Mouse (Mus musculus) intestine, postnatal 0 days (tissue): ENCODE measurements around the gene Cnpy1. TPM values are rescaled to one million over a fixed set of nuclear protein-coding genes. Genes with fewer than 3 reads are reported as not detected.

ENCODE experiments used
- ATAC-seq: fragments of 200-750 bp; cut with Nextera tagmentation; 2 replicates; pipeline ENCODE4 v1.8.0; 2017; ENCODE audit warnings: mild to moderate bottlenecking, moderate TSS enrichment, moderate library complexity
- H3K27ac ChIP-seq: fragments of 300-500 bp; sonication (generic); 2 replicates; pipeline ENCODE4 v1.5.1; 2014; ENCODE audit warnings: mild to moderate bottlenecking, low read depth, low read length, moderate library complexity
- H3K27me3 ChIP-seq: fragments of 300-500 bp; sonication (generic); replicated peaks from 2 replicates; pipeline ENCODE4 v1.6.1; 2014; ENCODE audit warnings: low read length, mixed read lengths; ENCODE audit not compliant: control insufficient read depth, insufficient read depth
- H3K36me3 ChIP-seq: fragments of 300-500 bp; sonication (generic); 2 replicates; pipeline ENCODE4 v1.6.1; 2014; ENCODE audit warnings: mild to moderate bottlenecking, moderate library complexity; ENCODE audit not compliant: control insufficient read depth, insufficient read depth
- H3K4me1 ChIP-seq: fragments of 300-500 bp; sonication (generic); replicated peaks from 2 replicates; pipeline ENCODE4 v1.6.1; 2014; ENCODE audit warnings: antibody characterized with exemption, low read length, mixed read lengths; ENCODE audit not compliant: control insufficient read depth, insufficient read depth
- H3K4me2 ChIP-seq: fragments of 300-500 bp; sonication (generic); replicated peaks from 2 replicates; pipeline ENCODE4 v1.6.1; 2014; ENCODE audit warnings: low read depth, mild to moderate bottlenecking, moderate library complexity
- H3K4me3 ChIP-seq: fragments of 300-500 bp; sonication (generic); 2 replicates; pipeline ENCODE4 v1.5.1; 2014; ENCODE audit warnings: low read depth, low read length
- H3K9ac ChIP-seq: fragments of 300-500 bp; sonication (generic); 2 replicates; pipeline ENCODE4 v1.6.1; 2014; ENCODE audit warnings: mild to moderate bottlenecking, low read depth, low read length
- H3K9me3 ChIP-seq: fragments of 300-500 bp; sonication (generic); 2 replicates; pipeline ENCODE4 v1.6.1; 2016; ENCODE audit warnings: mixed run types; ENCODE audit not compliant: control insufficient read depth
- CTCF ChIP-seq: sonication (generic); IDR thresholded peaks from 2 replicates; pipeline ENCODE4 v1.5.1; 2016; ENCODE audit warnings: low read depth, mild to moderate bottlenecking, control low read depth, antibody characterized with exemption, moderate library complexity
- WGBS: fragments of 180-500 bp; shearing (Covaris S2); extraction: QIAGEN DNeasy Blood & Tissue Kit; methylation state at CpG from one replicate; pipeline ENCODE4 v1.1.7; 2014; 5-methylcytosine and 5-hydroxymethylcytosine counted together
- polyA plus RNA-seq: library from polyadenylated mRNA; unstranded; fragments of >200 nt; fragmentation: Nextera tagmentation; extraction: Ambion mirVana; gene quantifications from 2 replicates; pipeline ENCODE4 v1.2.1, GENCODE M21; 2015

Cnpy1 gene
- polyA plus RNA-seq, 1 experiment from 2014 or later = 1.2 TPM

- no peaks in the 10 kb centered on the region for H3K9me3 ChIP-seq
- H3K4me3 ChIP-seq = peak overlapping the region; percentile 43; the same call in 1 of the 2 replicates
- no peak for ATAC-seq
- no peak for TF ChIP-seq CTCF
- H3K36me3 ChIP-seq = no peaks in the 10 kb centered on the region
- H3K4me2 ChIP-seq = peak overlapping the region; percentile 73
- no peak overlapping the region for H3K27ac ChIP-seq
- 2% methylated on average over 29 of the region's 29 CpGs for WGBS
- peaks cover 72% of the 10 kb centered on the region for H3K27me3 ChIP-seq
- no peaks in the 10 kb centered on the region for H3K4me1 ChIP-seq
- no peak overlapping the region for H3K9ac ChIP-seq
Measured at GRCm38 (mm10) chr5:28210591-28211550, 34.7 kb downstream of the Cnpy1 start.

- Histone ChIP-seq H3K27ac (no peak overlapping the region), H3K9ac (no peak overlapping the region), H3K4me1 (no peaks in the 10 kb centered on the region), H3K27me3 (peaks cover 79% of the 10 kb centered on the region), H3K9me3 (no peaks in the 10 kb centered on the region), H3K4me2 (peak overlapping the region; percentile 73), H3K36me3 (no peaks in the 10 kb centered on the region), H3K4me3 (peak overlapping the region; percentile 43)
- WGBS = under 1% methylated on average over 80 of the region's 80 CpGs
- TF ChIP-seq CTCF = no peak
- peak; percentile 82 for ATAC-seq
Measured at GRCm38 (mm10) chr5:28209549-28210431, 35.8 kb downstream of the Cnpy1 start.

- no peaks in the 10 kb centered on the region for H3K36me3 ChIP-seq
- peak overlapping the region; percentile 43; the same call in 1 of the 2 replicates for H3K4me3 ChIP-seq
- peak overlapping the region; percentile 73 for H3K4me2 ChIP-seq
- no peaks in the 10 kb centered on the region for H3K4me1 ChIP-seq
- no peak overlapping the region for H3K9ac ChIP-seq
- TF ChIP-seq CTCF = no peak
- ATAC-seq = no peak
- H3K27me3 ChIP-seq = peaks cover 72% of the 10 kb centered on the region
- H3K9me3 ChIP-seq = no peaks in the 10 kb centered on the region
- WGBS = 12% methylated on average over 20 of the region's 20 CpGs
- no peak overlapping the region for H3K27ac ChIP-seq
Measured at GRCm38 (mm10) chr5:28208726-28209520, 36.7 kb downstream of the Cnpy1 start.

DNA sequence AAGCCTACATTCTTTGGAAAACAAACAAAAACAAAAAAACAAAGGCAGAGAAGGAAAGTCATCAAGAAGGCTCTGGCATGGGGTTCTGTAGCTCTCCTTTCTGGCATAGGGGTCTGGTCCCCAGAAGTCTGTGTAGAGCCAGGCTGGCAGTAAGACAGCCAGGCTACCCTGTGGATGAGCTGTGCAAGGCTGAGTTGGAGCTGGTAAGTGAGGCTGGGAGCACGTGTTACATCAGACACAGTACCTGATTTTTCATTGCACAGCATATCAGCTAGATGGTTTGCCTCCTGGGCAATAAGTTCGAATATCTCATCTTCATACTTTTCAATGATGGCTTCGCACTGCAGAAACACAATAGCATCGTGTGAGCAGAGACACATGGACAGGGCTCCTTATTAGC is 38.6 kb downstream of the Cnpy1 start:
- no peak overlapping the region for H3K27ac ChIP-seq
- no peak overlapping the region for H3K9ac ChIP-seq
- TF ChIP-seq CTCF = no peak
- H3K4me2 ChIP-seq = no peak overlapping the region
- 67% methylated on average over 4 of the region's 4 CpGs for WGBS
- H3K4me3 ChIP-seq = no peak overlapping the region
- peaks cover 83% of the 10 kb centered on the region for H3K27me3 ChIP-seq
- no peaks in the 10 kb centered on the region for H3K9me3 ChIP-seq
- H3K4me1 ChIP-seq = no peaks in the 10 kb centered on the region
- ATAC-seq = no peak
- H3K36me3 ChIP-seq = no peaks in the 10 kb centered on the region

DNA sequence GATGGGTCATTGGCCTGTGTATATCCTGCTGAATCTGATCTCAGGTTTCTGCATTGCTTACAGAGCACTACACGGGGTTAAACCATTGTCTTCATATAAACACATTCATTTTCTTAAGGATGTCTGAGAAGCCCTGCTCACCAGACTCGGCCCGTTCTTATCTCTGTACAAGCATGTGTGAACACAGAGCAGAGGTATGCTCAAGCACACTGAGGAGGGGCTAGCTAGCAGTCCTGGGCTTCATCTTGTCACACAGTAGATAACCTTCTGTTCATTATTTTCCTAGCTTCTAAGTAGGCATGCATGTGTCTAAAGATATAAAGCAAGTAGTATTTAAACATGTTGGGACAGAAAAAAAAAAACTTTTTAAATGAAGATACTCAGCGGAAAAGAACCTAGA is 39.2 kb downstream of the Cnpy1 start:
- no peaks in the 10 kb centered on the region for H3K9me3 ChIP-seq
- no peak overlapping the region for H3K4me2 ChIP-seq
- TF ChIP-seq CTCF = no peak
- H3K27ac ChIP-seq = no peak overlapping the region; the same call in 1 of the 2 replicates
- no peaks in the 10 kb centered on the region for H3K4me1 ChIP-seq
- no peaks in the 10 kb centered on the region for H3K36me3 ChIP-seq
- H3K27me3 ChIP-seq = peaks cover 77% of the 10 kb centered on the region
- 26% methylated on average over 4 of the region's 4 CpGs for WGBS
- ATAC-seq = no peak
- H3K4me3 ChIP-seq = no peak overlapping the region
- no peak overlapping the region for H3K9ac ChIP-seq
